Mouse (Mus musculus) MEL (cell line): Measurements from ENCODE around the gene Hoxc4. TPM values are rescaled to one million over a fixed set of nuclear protein-coding genes. Genes with fewer than 3 reads are reported as not detected.

Experiments
- DNase-seq: peaks from one replicate; pipeline ENCODE4 v3.0.0; 2011; ENCODE audit warnings: low read depth, low spot score
- H3K27ac ChIP-seq: 2 replicates; pipeline ENCODE4 v1.5.1; 2012; ENCODE audit warnings: low read depth, mild to moderate bottlenecking, control low read depth, low read length, moderate library complexity; ENCODE audit not compliant: control insufficient read depth
- H3K27me3 ChIP-seq, 2 experiments: fragments of 150-350 bp in 1 of 2; sonication (generic) in 1 of 2; 2 replicates each; pipeline ENCODE4 v1.6.1; 2012; ENCODE audit warnings: low read length in 2 of 2, mild to moderate bottlenecking in 2 of 2, improper control_type of control experiment in 1 of 2, moderate library complexity in 1 of 2; ENCODE audit not compliant: insufficient read depth in 2 of 2, control insufficient read depth in 1 of 2
- H3K36me3 ChIP-seq, 2 experiments: 2 replicates each; pipeline ENCODE4 v1.6.1; 2012 to 2014; ENCODE audit warnings: low read length in 2 of 2, improper control_type of control experiment in 1 of 2, inconsistent platforms in 1 of 2, mild to moderate bottlenecking in 1 of 2; ENCODE audit not compliant: insufficient read depth in 2 of 2, control insufficient read depth in 1 of 2
- H3K4me1 ChIP-seq, 2 experiments: fragments of 150-350 bp in 1 of 2; sonication (generic) in 1 of 2; 2 replicates each; pipeline ENCODE4 v1.6.1; 2012; ENCODE audit warnings: low read length in 2 of 2, improper control_type of control experiment in 1 of 2, mild to moderate bottlenecking in 1 of 2; ENCODE audit not compliant: insufficient read depth in 2 of 2, control insufficient read depth in 1 of 2
- H3K4me3 ChIP-seq, 2 experiments: fragments of 150-350 bp in 1 of 2; sonication (generic) in 1 of 2; 2 replicates each; pipeline ENCODE4 v1.5.1; 2012; ENCODE audit warnings: low read depth in 2 of 2, low read length in 2 of 2, mild to moderate bottlenecking in 2 of 2, moderate library complexity in 2 of 2, control low read depth in 1 of 2, improper control_type of control experiment in 1 of 2; ENCODE audit not compliant: control insufficient read depth in 1 of 2, insufficient read depth in 1 of 2
- H3K79me2 ChIP-seq: 2 replicates; pipeline ENCODE4 v1.6.1; 2012; ENCODE audit warnings: mild to moderate bottlenecking, low read length, moderate library complexity; ENCODE audit not compliant: control insufficient read depth, poor library complexity, insufficient read depth
- H3K9ac ChIP-seq: 2 replicates; pipeline ENCODE4 v1.6.1; 2012; ENCODE audit warnings: low read depth, mild to moderate bottlenecking, control low read depth, low read length, moderate library complexity; ENCODE audit not compliant: control insufficient read depth, poor library complexity, severe bottlenecking
- H3K9me3 ChIP-seq: fragments of 150-350 bp; sonication (generic); replicated peaks from 2 replicates; pipeline ENCODE4 v1.6.1; 2012; ENCODE audit warnings: mild to moderate bottlenecking, low read length, improper control_type of control experiment, moderate library complexity; ENCODE audit not compliant: insufficient read depth
- CHD1 ChIP-seq: IDR thresholded peaks from 2 replicates; pipeline ENCODE4 v1.6.1; 2012; ENCODE audit warnings: low read depth, mild to moderate bottlenecking, inconsistent platforms, low read length, improper control_type of control experiment
- CHD2 ChIP-seq: IDR thresholded peaks from 2 replicates; pipeline ENCODE4 v1.6.1; 2011; ENCODE audit warnings: low read length, improper control_type of control experiment
- CTCF ChIP-seq, 3 experiments: IDR thresholded peaks in 2 of 3; conservative IDR thresholded peaks in 1 of 3; 2 replicates each; pipeline ENCODE4 v1.5.1; 2011 to 2012; ENCODE audit warnings: low read length in 3 of 3, low read depth in 2 of 3, mild to moderate bottlenecking in 2 of 3, improper control_type of control experiment in 1 of 3, inconsistent platforms in 1 of 3, mixed read lengths in 1 of 3, moderate library complexity in 1 of 3; ENCODE audit not compliant: control insufficient read depth in 1 of 3, insufficient read depth in 1 of 3, poor library complexity in 1 of 3, severe bottlenecking in 1 of 3
- EP300 ChIP-seq, 2 experiments: IDR thresholded peaks; 2 replicates each; pipeline ENCODE4 v1.6.1; 2011; ENCODE audit warnings: improper control_type of control experiment in 2 of 2, low read length in 2 of 2, low read depth in 1 of 2, mild to moderate bottlenecking in 1 of 2
- GATA1 ChIP-seq: IDR thresholded peaks from 2 replicates; pipeline ENCODE4 v1.6.1; 2011; ENCODE audit warnings: low read depth, low read length, improper control_type of control experiment
- KAT2A ChIP-seq: conservative IDR thresholded peaks from 2 replicates; pipeline ENCODE4 v1.6.1; 2012; ENCODE audit warnings: low read depth, low read length, improper control_type of control experiment, inconsistent platforms
- MAZ ChIP-seq: IDR thresholded peaks from 2 replicates; pipeline ENCODE4 v1.6.1; 2012; ENCODE audit warnings: low read depth, mild to moderate bottlenecking, inconsistent platforms, low read length, improper control_type of control experiment
- MYB ChIP-seq: IDR thresholded peaks from 2 replicates; pipeline ENCODE4 v1.6.1; 2011; ENCODE audit warnings: mild to moderate bottlenecking, low read depth, low read length, improper control_type of control experiment
- NELFE ChIP-seq: IDR thresholded peaks from 2 replicates; pipeline ENCODE4 v1.6.1; 2011; ENCODE audit warnings: low read depth, low read length, improper control_type of control experiment
- POLR2A ChIP-seq, 2 experiments: IDR thresholded peaks; 2 replicates each; pipeline ENCODE4 v1.6.1; 2011 to 2012; ENCODE audit warnings: low read length in 2 of 2, mild to moderate bottlenecking in 2 of 2, control low read depth in 1 of 2, improper control_type of control experiment in 1 of 2, low read depth in 1 of 2, moderate library complexity in 1 of 2; ENCODE audit not compliant: control insufficient read depth in 1 of 2, insufficient read depth in 1 of 2, poor library complexity in 1 of 2
- POLR2AphosphoS2 ChIP-seq: IDR thresholded peaks from 2 replicates; pipeline ENCODE4 v1.6.1; 2011; ENCODE audit warnings: low read length, improper control_type of control experiment
- POLR2AphosphoS5 ChIP-seq: IDR thresholded peaks from 2 replicates; pipeline ENCODE4 v1.6.1; 2012; ENCODE audit warnings: low read depth, borderline replicate concordance, mild to moderate bottlenecking, inconsistent platforms, low read length, moderate library complexity, mixed read lengths
- RAD21 ChIP-seq: IDR thresholded peaks from 2 replicates; pipeline ENCODE4 v1.6.1; 2011; ENCODE audit warnings: mild to moderate bottlenecking, low read depth, low read length, improper control_type of control experiment
- RCOR1 ChIP-seq: IDR thresholded peaks from 2 replicates; pipeline ENCODE4 v1.6.1; 2012; ENCODE audit warnings: low read depth, mild to moderate bottlenecking, inconsistent platforms, low read length, improper control_type of control experiment
- TAL1 ChIP-seq: IDR thresholded peaks from 2 replicates; pipeline ENCODE4 v1.6.1; 2012; ENCODE audit warnings: mild to moderate bottlenecking, inconsistent platforms, low read length, moderate library complexity, mixed read lengths
- TCF12 ChIP-seq: IDR thresholded peaks from 2 replicates; pipeline ENCODE4 v1.6.1; 2014; ENCODE audit warnings: low read depth, mild to moderate bottlenecking, inconsistent platforms, low read length, improper control_type of control experiment, moderate library complexity
- USF2 ChIP-seq, 2 experiments: IDR thresholded peaks; 2 replicates each; pipeline ENCODE4 v1.6.1; 2011 to 2012; ENCODE audit warnings: improper control_type of control experiment in 2 of 2, low read length in 2 of 2, borderline replicate concordance in 1 of 2, inconsistent platforms in 1 of 2, low read depth in 1 of 2, mild to moderate bottlenecking in 1 of 2; ENCODE audit not compliant: insufficient read depth in 1 of 2
- ZKSCAN1 ChIP-seq: IDR thresholded peaks from 2 replicates; pipeline ENCODE4 v1.6.1; 2012; ENCODE audit warnings: low read depth, mild to moderate bottlenecking, inconsistent platforms, low read length, improper control_type of control experiment, moderate library complexity
- polyA plus RNA-seq, 2 experiments: library from polyadenylated mRNA; stranded (reverse) in 1 of 2; unstranded in 1 of 2; fragments of >175 nt in 1 of 2; fragments of >200 nt in 1 of 2; gene quantifications; 2 replicates each; pipeline versions ENCODE4 v1.2.1 to v1.2.4; 2012; ENCODE audit warnings: low replicate concordance in 2 of 2, low read depth in 1 of 2; ENCODE audit not compliant: insufficient read length in 2 of 2, insufficient read depth in 1 of 2, missing spikeins in 1 of 2
- total RNA-seq: library from RNA; depleted of rRNA; stranded (reverse); fragments of 300-350 nt; gene quantifications from 2 replicates; pipeline ENCODE4 v1.2.3, GENCODE M21; 2012

The Hoxc4 gene
- total and polyA plus RNA-seq, 3 experiments: 2.6 to 9.4 TPM; not detected in 1

- Histone ChIP-seq H3K4me1 (no peaks in the 10 kb centered on the region), H3K27me3 (no peaks in the 10 kb centered on the region), H3K27ac (no peak overlapping the region), H3K9me3 (no peaks in the 10 kb centered on the region), H3K4me3 (no peak overlapping the region), H3K36me3 (no peaks in the 10 kb centered on the region), H3K9ac (no peak overlapping the region), H3K79me2 (no peaks in the 10 kb centered on the region)
- DNase-seq: no peak
- TF ChIP-seq GATA1 (no peak), CHD1 (no peak), USF2 (IDR thresholded peaks at IDR 0.05; ENCODE audit: borderline replicate concordance in 1 of 2, insufficient read depth in 1 of 2, low read depth in 1 of 2, low read length in 2 of 2) (no peak)
These were observed 41.8 kb downstream of the Hoxc4 start for GRCm38 (mm10) chr15:103060341-103061130.

- Histone ChIP-seq H3K4me1 (no peaks in the 10 kb centered on the region; a peak in 1 of 4 replicates), H3K9ac (no peak overlapping the region), H3K27ac (no peak overlapping the region)
- no peak for TF ChIP-seq TAL1
- TF ChIP-seq USF2 (IDR thresholded peaks at IDR 0.05; ENCODE audit: borderline replicate concordance in 1 of 2, insufficient read depth in 1 of 2, low read depth in 1 of 2, low read length in 2 of 2): no peak
- TF ChIP-seq ZKSCAN1: no peak
- no peak for TF ChIP-seq CTCF (IDR thresholded peaks at IDR 0.05 in 2 of 3, conservative IDR thresholded peaks at IDR 0.05 in 1 of 3; ENCODE audit: control insufficient read depth in 1 of 3, insufficient read depth in 1 of 3, low read depth in 2 of 3, low read length in 3 of 3, poor library complexity in 1 of 3, severe bottlenecking in 1 of 3)
- no peak for TF ChIP-seq KAT2A
- no peak for TF ChIP-seq POLR2AphosphoS2
- no peak for TF ChIP-seq RAD21
- TF ChIP-seq MYB: no peak
- TF ChIP-seq NELFE: no peak
- TF ChIP-seq MAZ: no peak
- TF ChIP-seq POLR2A (IDR thresholded peaks at IDR 0.05; ENCODE audit: control insufficient read depth in 1 of 2, insufficient read depth in 1 of 2, low read depth in 1 of 2, low read length in 2 of 2, poor library complexity in 1 of 2): no peak
- no peak for TF ChIP-seq CHD2
- TF ChIP-seq TCF12: no peak
- no peak for TF ChIP-seq EP300 (IDR thresholded peaks at IDR 0.05; ENCODE audit: low read depth in 1 of 2, low read length in 2 of 2)
- TF ChIP-seq POLR2AphosphoS5: no peak
- no peak for TF ChIP-seq RCOR1
- TF ChIP-seq, all 39 proteins: peak for 0
- Histone ChIP-seq H3K79me2 (no peaks in the 10 kb centered on the region), H3K27me3 (no peaks in the 10 kb centered on the region), H3K9me3 (no peaks in the 10 kb centered on the region), H3K4me3 (no peak overlapping the region), H3K36me3 (no peaks in the 10 kb centered on the region)
- no peak for DNase-seq
These were observed 42.5 kb downstream of the Hoxc4 start for GRCm38 (mm10) chr15:103061131-103061825.
